Mouse (Mus musculus): ENCODE measurements at regions not wholly inside any gene's neighbourhood (a gene's known extent, or its start where the extent isn't known, plus 50 kb on each side); places are given as distances from the start of the nearest gene placed in this dataset.

DNA sequence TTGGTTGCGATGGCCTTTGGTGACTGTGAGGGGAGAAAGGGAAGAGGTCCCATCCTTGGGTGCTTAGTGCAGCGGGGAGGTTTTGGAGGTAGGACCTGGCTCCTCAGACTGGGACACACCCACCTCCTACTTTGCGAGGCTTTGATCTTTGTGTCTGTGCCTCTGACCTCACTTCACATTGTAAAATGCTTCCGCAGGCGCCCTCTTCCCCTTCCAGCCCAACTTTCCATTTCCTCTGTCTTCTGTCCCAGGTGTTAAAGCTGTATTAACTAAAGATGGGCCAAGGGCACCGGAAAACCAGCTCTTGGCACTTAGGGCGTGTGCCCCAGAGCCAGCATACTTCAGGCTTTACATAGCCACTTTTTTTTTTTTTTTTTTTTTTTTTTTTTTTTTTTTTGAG lies 70.3 kb downstream of the Zfp281 start:
- WGBS = 72% methylated on average over 7 of the region's 7 CpGs
- no peak for ATAC-seq
- no peaks in the 10 kb centered on the region for H3K36me3 ChIP-seq (ENCODE audit: control insufficient read depth, insufficient read depth)
- H3K4me2 ChIP-seq (ENCODE audit: low read length) = no peak overlapping the region
- H3K27me3 ChIP-seq (replicated peaks; ENCODE audit: control insufficient read depth, insufficient read depth, low read length) = no peaks in the 10 kb centered on the region
- no peaks in the 10 kb centered on the region for H3K9me3 ChIP-seq (ENCODE audit: control insufficient read depth, low read length)
- H3K4me3 ChIP-seq (replicated peaks; ENCODE audit: low read length) = no peak overlapping the region
- no peak overlapping the region for H3K27ac ChIP-seq (ENCODE audit: low read length)
- no peak overlapping the region for H3K9ac ChIP-seq (replicated peaks; ENCODE audit: low read depth, low read length)
- H3K4me1 ChIP-seq (replicated peaks; ENCODE audit: control insufficient read depth, insufficient read depth, low read length) = peaks cover 6% of the 10 kb centered on the region

DNA sequence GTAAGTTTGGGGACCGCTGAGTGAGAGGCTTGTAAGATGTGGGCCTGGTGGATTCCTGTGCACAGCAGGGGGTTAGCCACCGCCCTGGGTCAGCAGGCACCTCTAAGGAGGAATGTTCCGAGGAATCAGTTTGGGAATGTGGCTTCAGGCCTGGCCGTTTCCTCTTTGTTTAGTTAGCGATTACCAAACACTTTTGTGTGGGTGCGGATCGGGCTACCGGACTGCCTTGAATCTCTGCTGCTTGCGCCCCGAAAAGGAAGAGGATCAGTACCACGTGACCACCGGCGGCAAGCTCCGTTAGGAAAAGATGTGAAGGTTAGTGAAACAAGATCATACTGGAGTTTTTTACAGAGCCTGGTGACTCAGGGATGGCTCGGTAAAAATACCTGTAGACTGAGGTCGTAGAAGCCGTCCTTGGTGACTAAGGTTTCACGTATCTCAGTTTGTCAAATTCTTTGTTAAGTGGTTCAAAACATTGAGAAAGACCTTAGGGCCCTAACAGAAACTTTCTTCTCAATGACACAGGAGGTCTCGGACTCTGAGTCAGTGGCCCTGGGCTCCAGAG lies 71.5 kb downstream of the Zfp281 start:
- whole genome bisulfite sequencing = 13% methylated on average over 19 of the region's 19 CpGs
- ATAC-seq = no peak

DNA sequence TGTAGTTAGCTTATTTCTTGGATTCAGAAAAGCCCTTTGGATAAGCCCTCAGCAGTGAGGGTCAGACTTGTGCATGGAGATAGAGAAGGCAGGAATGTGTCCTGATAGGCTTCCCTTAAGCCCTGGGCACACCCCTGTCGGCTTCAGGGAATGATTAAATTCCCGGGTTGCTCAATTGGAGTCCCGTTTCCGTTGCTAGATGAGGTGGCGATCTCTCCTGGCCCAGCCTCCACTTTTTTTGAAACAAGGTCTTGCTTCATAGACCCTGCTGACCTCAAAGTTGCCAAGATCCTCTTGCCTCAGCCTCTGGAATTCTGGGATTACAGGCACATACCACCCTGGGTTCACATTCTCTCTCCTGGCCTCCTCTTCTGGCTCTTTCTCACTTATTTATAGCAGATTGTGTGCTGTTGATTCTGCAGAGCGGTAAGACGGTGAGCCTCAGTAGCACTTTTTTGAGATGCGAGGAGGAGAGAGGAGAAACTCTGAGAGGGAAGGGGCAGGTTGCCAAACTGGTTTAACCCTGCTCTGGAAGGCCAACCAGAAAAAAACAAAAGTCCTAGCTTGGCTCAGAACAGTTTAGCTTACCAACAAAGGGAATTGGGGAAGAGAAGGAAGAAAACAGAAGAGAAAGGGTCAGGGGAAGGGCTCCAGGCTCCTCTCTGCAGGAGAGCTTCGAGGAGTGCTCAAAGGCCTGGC lies 73.9 kb downstream of the Zfp281 start:
- ATAC-seq = no peak
- Histone ChIP-seq H3K9me3 (ENCODE audit: control insufficient read depth, low read length) (no peaks in the 10 kb centered on the region), H3K27me3 (replicated peaks; ENCODE audit: control insufficient read depth, insufficient read depth, low read length) (no peaks in the 10 kb centered on the region), H3K36me3 (ENCODE audit: control insufficient read depth, insufficient read depth) (no peaks in the 10 kb centered on the region), H3K4me2 (ENCODE audit: low read length) (no peak overlapping the region), H3K4me1 (replicated peaks; ENCODE audit: control insufficient read depth, insufficient read depth, low read length) (peaks cover 6% of the 10 kb centered on the region), H3K4me3 (replicated peaks; ENCODE audit: low read length) (no peak overlapping the region), H3K27ac (ENCODE audit: low read length) (no peak overlapping the region), H3K9ac (replicated peaks; ENCODE audit: low read depth, low read length) (no peak overlapping the region)
- 30% methylated on average over 9 of the region's 9 CpGs for WGBS

More for the DNA sequence above, 71.5 kb downstream of the Zfp281 start:
- H3K4me3 ChIP-seq (replicated peaks; ENCODE audit: low read length) = 0 out of 2 replicates have a peak overlapping the region, but pooled peaks have one; percentile 10
- H3K36me3 ChIP-seq (ENCODE audit: control insufficient read depth, insufficient read depth) = no peaks in the 10 kb centered on the region
- H3K4me2 ChIP-seq (ENCODE audit: low read length) = peak overlapping the region; percentile 48
- no peaks in the 10 kb centered on the region for H3K27me3 ChIP-seq (replicated peaks; ENCODE audit: control insufficient read depth, insufficient read depth, low read length)
- no peak overlapping the region for H3K27ac ChIP-seq (ENCODE audit: low read length)
- no peaks in the 10 kb centered on the region for H3K9me3 ChIP-seq (ENCODE audit: control insufficient read depth, low read length)
- peak overlapping the region; percentile 33; the same call in 1 of the 2 replicates for H3K9ac ChIP-seq (replicated peaks; ENCODE audit: low read depth, low read length)
- H3K4me1 ChIP-seq (replicated peaks; ENCODE audit: control insufficient read depth, insufficient read depth, low read length) = peaks cover 6% of the 10 kb centered on the region

DNA sequence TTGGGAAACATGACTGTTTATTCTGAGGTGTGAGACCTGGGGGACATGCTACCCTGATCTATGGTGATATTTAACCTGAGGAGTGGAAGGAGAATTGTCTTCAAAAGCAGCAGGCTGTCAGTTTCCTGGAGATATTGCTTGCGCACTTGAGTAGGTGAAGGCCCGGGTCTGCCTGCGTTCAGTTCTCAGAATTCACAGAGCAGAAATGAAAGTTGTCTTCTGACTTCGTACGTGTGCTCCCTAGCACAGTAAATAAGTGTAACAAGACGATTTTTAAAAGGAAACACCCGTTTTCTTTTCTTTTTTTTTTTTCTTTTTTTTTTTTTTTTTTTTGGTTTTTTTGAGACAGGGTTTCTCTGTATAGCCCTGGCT lies 74.4 kb downstream of the Zfp281 start:
- peaks cover 6% of the 10 kb centered on the region for H3K4me1 ChIP-seq (replicated peaks; ENCODE audit: control insufficient read depth, insufficient read depth, low read length)
- H3K27me3 ChIP-seq (replicated peaks; ENCODE audit: control insufficient read depth, insufficient read depth, low read length) = no peaks in the 10 kb centered on the region
- no peak overlapping the region for H3K4me2 ChIP-seq (ENCODE audit: low read length)
- WGBS = 89% methylated on average over 7 of the region's 7 CpGs
- H3K9me3 ChIP-seq (ENCODE audit: control insufficient read depth, low read length) = no peaks in the 10 kb centered on the region
- H3K36me3 ChIP-seq (ENCODE audit: control insufficient read depth, insufficient read depth) = no peaks in the 10 kb centered on the region
- no peak overlapping the region for H3K27ac ChIP-seq (ENCODE audit: low read length)
- H3K4me3 ChIP-seq (replicated peaks; ENCODE audit: low read length) = no peak overlapping the region
- ATAC-seq = no peak
- no peak overlapping the region for H3K9ac ChIP-seq (replicated peaks; ENCODE audit: low read depth, low read length)

DNA sequence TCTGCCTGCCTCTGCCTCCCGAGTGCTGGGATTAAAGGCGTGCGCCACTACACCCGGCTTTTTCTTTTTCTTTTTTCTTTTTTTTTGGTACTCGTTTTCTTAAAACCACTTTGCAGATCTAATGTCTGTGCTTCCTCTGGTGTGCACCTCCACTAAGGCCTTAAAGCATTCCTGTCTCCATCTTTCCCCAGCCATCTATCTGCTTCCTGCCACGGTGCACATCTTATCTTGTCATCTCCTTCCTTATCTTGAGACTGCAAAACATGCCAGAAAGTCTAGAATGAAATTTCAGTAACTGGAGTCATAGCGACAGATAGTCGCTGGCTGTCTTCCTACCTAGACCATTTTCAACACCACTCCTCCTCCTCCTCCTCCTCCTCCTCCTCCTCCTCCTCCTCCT lies 74.9 kb downstream of the Zfp281 start:
- 88% methylated on average over 8 of the region's 8 CpGs for WGBS
- Histone ChIP-seq H3K9me3 (ENCODE audit: control insufficient read depth, low read length) (no peaks in the 10 kb centered on the region), H3K27me3 (replicated peaks; ENCODE audit: control insufficient read depth, insufficient read depth, low read length) (no peaks in the 10 kb centered on the region), H3K4me3 (replicated peaks; ENCODE audit: low read length) (no peak overlapping the region), H3K36me3 (ENCODE audit: control insufficient read depth, insufficient read depth) (no peaks in the 10 kb centered on the region), H3K4me2 (ENCODE audit: low read length) (no peak overlapping the region), H3K9ac (replicated peaks; ENCODE audit: low read depth, low read length) (no peak overlapping the region), H3K27ac (ENCODE audit: low read length) (no peak overlapping the region), H3K4me1 (replicated peaks; ENCODE audit: control insufficient read depth, insufficient read depth, low read length) (peaks cover 6% of the 10 kb centered on the region)
- ATAC-seq = no peak

DNA sequence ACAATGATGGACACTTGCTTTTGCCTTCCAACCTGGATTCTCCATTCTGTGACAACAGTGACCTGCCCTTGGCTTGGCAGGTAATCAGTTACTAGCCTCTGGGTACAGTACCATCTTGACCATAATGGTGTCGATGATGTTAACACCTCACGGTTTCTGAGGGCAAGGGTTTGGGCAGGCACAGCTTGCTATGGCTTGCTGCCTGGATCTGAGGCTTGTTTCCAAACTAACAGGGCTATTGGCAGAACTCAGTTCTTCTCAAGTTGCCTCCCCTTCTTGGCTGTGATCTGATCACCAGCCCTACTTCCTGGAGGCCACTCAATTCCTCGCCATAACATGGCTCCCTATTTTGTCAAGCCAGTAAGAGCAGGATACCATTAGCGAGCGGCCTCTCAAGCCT lies 79.4 kb downstream of the Zfp281 start:
- Histone ChIP-seq H3K9me3 (ENCODE audit: control insufficient read depth, low read length) (no peaks in the 10 kb centered on the region), H3K9ac (replicated peaks; ENCODE audit: low read depth, low read length) (no peak overlapping the region), H3K4me1 (replicated peaks; ENCODE audit: control insufficient read depth, insufficient read depth, low read length) (peaks cover 6% of the 10 kb centered on the region), H3K27me3 (replicated peaks; ENCODE audit: control insufficient read depth, insufficient read depth, low read length) (no peaks in the 10 kb centered on the region), H3K36me3 (ENCODE audit: control insufficient read depth, insufficient read depth) (no peaks in the 10 kb centered on the region), H3K27ac (ENCODE audit: low read length) (no peak overlapping the region), H3K4me2 (ENCODE audit: low read length) (no peak overlapping the region), H3K4me3 (replicated peaks; ENCODE audit: low read length) (no peak overlapping the region)
- 90% methylated on average over 5 of the region's 5 CpGs for WGBS
- ATAC-seq = no peak

DNA sequence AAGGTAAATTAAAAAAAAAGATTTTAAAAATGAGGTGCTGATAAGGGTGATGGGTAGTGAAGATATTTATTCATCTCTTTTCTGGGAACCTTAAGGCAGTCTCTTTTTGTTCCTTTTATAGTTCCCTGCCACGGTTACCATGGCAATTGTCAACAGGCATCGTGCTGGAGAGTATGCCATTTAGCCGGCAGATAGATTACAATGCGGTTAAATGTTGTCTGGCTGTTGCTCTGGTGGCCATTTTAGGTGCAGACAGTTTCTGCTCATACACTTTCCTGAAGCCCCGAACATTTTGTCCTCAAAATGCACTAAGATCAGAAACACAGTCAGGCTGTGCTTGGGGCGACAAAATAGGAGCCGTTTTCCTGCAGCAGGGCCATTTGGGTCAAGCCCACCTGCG lies 81.8 kb downstream of the Zfp281 start:
- H3K4me1 ChIP-seq (replicated peaks; ENCODE audit: control insufficient read depth, insufficient read depth, low read length) = peaks cover 6% of the 10 kb centered on the region
- no peaks in the 10 kb centered on the region for H3K27me3 ChIP-seq (replicated peaks; ENCODE audit: control insufficient read depth, insufficient read depth, low read length)
- H3K9me3 ChIP-seq (ENCODE audit: control insufficient read depth, low read length) = no peaks in the 10 kb centered on the region
- ATAC-seq = peak; percentile 75
- H3K4me3 ChIP-seq (replicated peaks; ENCODE audit: low read length) = no peak overlapping the region
- 46% methylated on average over 8 of the region's 8 CpGs for WGBS
- H3K4me2 ChIP-seq (ENCODE audit: low read length) = no peak overlapping the region
- H3K36me3 ChIP-seq (ENCODE audit: control insufficient read depth, insufficient read depth) = no peaks in the 10 kb centered on the region
- no peak overlapping the region; the same call in 1 of the 2 replicates for H3K27ac ChIP-seq (ENCODE audit: low read length)
- no peak overlapping the region for H3K9ac ChIP-seq (replicated peaks; ENCODE audit: low read depth, low read length)

DNA sequence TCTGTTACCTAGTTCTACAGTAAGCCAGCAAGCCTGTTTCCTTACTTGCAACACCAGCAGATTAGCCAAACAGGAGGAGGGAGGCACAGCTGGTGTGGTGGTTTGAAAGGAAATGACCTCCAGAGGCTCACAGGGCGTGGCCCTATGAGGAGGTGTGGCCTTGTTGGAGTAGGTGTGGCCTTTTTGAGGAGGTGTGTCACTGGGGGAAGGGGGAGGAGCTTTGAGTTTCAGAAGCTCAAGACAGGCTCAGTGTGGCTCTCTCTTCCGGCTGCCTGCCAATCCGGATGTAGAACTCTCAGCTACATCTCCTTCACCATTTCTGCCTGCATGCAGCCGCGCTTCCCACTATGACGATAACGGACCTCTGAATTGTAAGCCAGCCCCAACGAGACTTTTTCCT lies 82.7 kb downstream of the Zfp281 start:
- Histone ChIP-seq H3K36me3 (ENCODE audit: control insufficient read depth, insufficient read depth) (no peaks in the 10 kb centered on the region), H3K4me3 (replicated peaks; ENCODE audit: low read length) (no peak overlapping the region), H3K4me1 (replicated peaks; ENCODE audit: control insufficient read depth, insufficient read depth, low read length) (peaks cover 6% of the 10 kb centered on the region), H3K27me3 (replicated peaks; ENCODE audit: control insufficient read depth, insufficient read depth, low read length) (no peaks in the 10 kb centered on the region), H3K27ac (ENCODE audit: low read length) (no peak overlapping the region), H3K4me2 (ENCODE audit: low read length) (no peak overlapping the region), H3K9ac (replicated peaks; ENCODE audit: low read depth, low read length) (no peak overlapping the region), H3K9me3 (ENCODE audit: control insufficient read depth, low read length) (no peaks in the 10 kb centered on the region)
- WGBS = 88% methylated on average over 8 of the region's 8 CpGs
- ATAC-seq = no peak

DNA sequence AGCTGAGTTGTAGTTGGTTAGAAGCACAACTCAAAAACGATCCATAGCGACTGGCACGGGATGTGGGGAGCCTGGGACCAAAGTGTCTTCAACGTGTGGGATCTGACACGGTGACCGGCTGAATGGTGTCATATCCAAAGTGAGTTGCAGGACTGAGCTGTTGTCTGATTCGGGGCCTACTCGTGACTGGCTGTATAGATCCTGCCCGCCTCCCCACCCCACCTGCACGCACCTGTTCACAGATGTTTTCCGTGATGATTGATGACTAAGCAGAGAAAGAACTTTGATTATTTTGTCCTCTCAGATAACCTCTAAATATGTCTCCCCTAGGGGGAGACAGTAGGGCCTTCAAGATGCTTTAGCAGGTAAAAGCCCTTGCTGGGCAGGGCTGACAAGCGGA lies 83.2 kb downstream of the Zfp281 start:
- H3K9me3 ChIP-seq (ENCODE audit: control insufficient read depth, low read length) = no peaks in the 10 kb centered on the region

More for the DNA sequence above, 83.2 kb downstream of the Zfp281 start:
- Histone ChIP-seq H3K4me1 (replicated peaks; ENCODE audit: control insufficient read depth, insufficient read depth, low read length) (peaks cover 6% of the 10 kb centered on the region), H3K9ac (replicated peaks; ENCODE audit: low read depth, low read length) (no peak overlapping the region), H3K36me3 (ENCODE audit: control insufficient read depth, insufficient read depth) (no peaks in the 10 kb centered on the region), H3K4me3 (replicated peaks; ENCODE audit: low read length) (no peak overlapping the region), H3K27ac (ENCODE audit: low read length) (no peak overlapping the region), H3K27me3 (replicated peaks; ENCODE audit: control insufficient read depth, insufficient read depth, low read length) (no peaks in the 10 kb centered on the region), H3K4me2 (ENCODE audit: low read length) (no peak overlapping the region)
- 94% methylated on average over 12 of the region's 12 CpGs for WGBS
- no peak for ATAC-seq
